Mouse (Mus musculus) layer of hippocampus, adult 6 months (tissue): ENCODE results near the gene Gnpat. TPM values are rescaled to one million over a fixed set of nuclear protein-coding genes. Genes with fewer than 3 reads are reported as not detected.

ENCODE experiments used
- long read RNA-seq, 2 experiments: library from polyadenylated mRNA; unstranded; transcript quantifications; one replicate each; pipeline ENCODE4 v2.0.0; 2019 to 2020
- polyA plus RNA-seq: library from polyadenylated mRNA; unstranded; fragments of <200 nt; fragmentation: Nextera tagmentation; gene quantifications from 2 replicates; pipeline ENCODE4 v1.2.3, GENCODE M21; 2021

Gnpat gene
- 43.6 and 48.2 TPM in 2 replicates for polyA plus RNA-seq
- long read RNA-seq, experiment 1, transcript Gnpat-201 (16 exons, 2,984 nt): major isoform, 58 of 84 reads
- long read RNA-seq, experiment 1, partial matches to known transcripts: 19 of 84 reads
- long read RNA-seq, experiment 1, other reads (novel, unspliced or antisense): 6 of 84 reads
- long read RNA-seq, experiment 2, transcript Gnpat-201 (16 exons, 2,984 nt): major isoform, 267 of 331 reads
- long read RNA-seq, experiment 2, partial matches to known transcripts: 27 of 331 reads
- long read RNA-seq, experiment 2, other reads (novel, unspliced or antisense): 36 of 331 reads

GRCm38 (mm10) chr8:124862321-124863162 is at the start of gene Gnpat, which contains the start of gene 2810004N23Rik:
Gene Gnpat (plus strand): TSS chr8:124863033.
Gene 2810004N23Rik (minus strand): TSS chr8:124863120.

GRCm38 (mm10) chr8:124897386-124898250 is 34.8 kb downstream of the Gnpat start, which contains the start of the genes Exoc8 and Sprtn:
Gene Exoc8 (minus strand): TSS chr8:124897705.
Gene Sprtn (plus strand): TSS chr8:124897886.

Other genes with a start within 250 kb of the Gnpat start
- gene 2310022B05Rik, start 199.7 kb upstream of the Gnpat start, polyA plus RNA-seq: 19.7 and 28.2 TPM in 2 replicates
- gene Ttc13, start 141.1 kb upstream of the Gnpat start, polyA plus RNA-seq: 13.4 and 15.0 TPM in 2 replicates
- 8.5 and 10.5 TPM in 2 replicates for gene Arv1, start 140.9 kb upstream of the Gnpat start, polyA plus RNA-seq
- 0.41 and 0.88 TPM in 2 replicates for gene Fam89a, start 111.2 kb upstream of the Gnpat start, polyA plus RNA-seq
- 0.70 and 0.92 TPM in 2 replicates for gene Trim67, start 69.9 kb upstream of the Gnpat start, polyA plus RNA-seq
- 15.6 and 18.1 TPM in 2 replicates for gene 2810004N23Rik, start 87 bp downstream of the Gnpat start, polyA plus RNA-seq
- 2.6 and 2.7 TPM in 2 replicates for gene Exoc8, start 34.7 kb downstream of the Gnpat start, polyA plus RNA-seq
- 2.4 and 3.3 TPM in 2 replicates for gene Sprtn, start 34.9 kb downstream of the Gnpat start, polyA plus RNA-seq
- gene Egln1, start 86.3 kb downstream of the Gnpat start, polyA plus RNA-seq: 7.5 and 7.8 TPM in 2 replicates
- gene Tsnax, start 150.0 kb downstream of the Gnpat start, polyA plus RNA-seq: 172 and 186 TPM in 2 replicates
- 0.28 and 0.35 TPM in 2 replicates for gene Disc1, start 191.2 kb downstream of the Gnpat start, polyA plus RNA-seq